Mouse (Mus musculus): ENCODE measurements around the gene Ankrd27.
A peak's percentile ranks its signal among the peaks of the same experiment; 100 is the strongest.

GRCm38 (mm10) chr7:35647101-35647698 is 61.2 kb downstream of the Ankrd27 start, which contains the start of gene Pdcd5:
- TF ChIP-seq CTCF (IDR thresholded peaks at IDR 0.05; ENCODE audit: low read depth) (peak; percentile 27), EP300 (optimal IDR thresholded peaks at IDR 0.05) (no peak)
